Mouse (Mus musculus) cerebellum, adult 2 months (tissue): ENCODE results near the gene Klk14.

Source experiments
- CTCF ChIP-seq: fragments of 200-500 bp; IDR thresholded peaks from 2 replicates; pipeline ENCODE4 v1.5.1; 2011; ENCODE audit warnings: low read depth, mild to moderate bottlenecking, control low read depth, low read length, moderate library complexity, borderline replicate concordance; ENCODE audit not compliant: insufficient read depth
- POLR2A ChIP-seq: fragments of 200-500 bp; IDR thresholded peaks from 2 replicates; pipeline ENCODE4 v1.6.1; 2011; ENCODE audit warnings: low read length, control low read depth, borderline replicate concordance; ENCODE audit not compliant: insufficient read depth

GRCm38 (mm10) chr7:43652683-43653082, 37.5 kb upstream of the Klk14 start:
- TF ChIP-seq CTCF (no peak), POLR2A (no peak)
